Mouse (Mus musculus) liver, adult 2 months (tissue): Measurements from ENCODE around the gene Top2b.

Experiments used
- CTCF ChIP-seq: fragments of 200-500 bp; IDR thresholded peaks from 2 replicates; pipeline ENCODE4 v1.5.1; 2011; ENCODE audit warnings: low read depth, low read length, control low read depth
- POLR2A ChIP-seq: fragments of 200-500 bp; IDR thresholded peaks from 2 replicates; pipeline ENCODE4 v1.6.1; 2011; ENCODE audit warnings: low read length, control low read depth; ENCODE audit not compliant: insufficient read depth; ENCODE audit errors: extremely low read depth

DNA sequence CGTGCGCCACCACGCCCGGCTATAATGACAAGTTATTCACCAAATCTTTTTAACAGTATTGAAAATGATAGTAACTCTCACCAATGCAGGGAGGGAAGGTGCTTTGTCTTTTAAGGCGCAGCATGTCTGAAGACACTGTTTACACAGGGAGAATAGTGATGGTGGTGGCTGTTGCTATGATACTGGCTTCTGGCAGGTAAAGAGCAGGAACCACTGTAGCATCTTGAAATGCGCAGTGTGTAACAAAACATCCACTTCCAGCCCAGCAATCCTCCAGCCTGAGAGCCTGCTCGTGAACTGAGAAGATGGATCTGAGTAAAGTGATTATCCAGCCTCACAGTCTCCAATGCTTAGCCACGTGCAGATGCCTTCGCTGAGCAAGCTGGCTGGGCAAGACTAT lies 17.5 kb upstream of the Top2b start:
- TF ChIP-seq POLR2A (no peak), CTCF (no peak)
